Mouse (Mus musculus) urinary bladder, postnatal 36 days (tissue): ENCODE measurements at regions not wholly inside any gene's neighbourhood (a gene's known extent, or its start where the extent isn't known, plus 50 kb on each side); places are given as distances from the start of the nearest gene placed in this dataset.

Experiments
- DNase-seq, 2 experiments: peaks; one replicate each; pipeline ENCODE4 v3.0.0; 2022; ENCODE audit warnings: low spot score in 2 of 2, mixed read lengths in 1 of 2

DNA sequence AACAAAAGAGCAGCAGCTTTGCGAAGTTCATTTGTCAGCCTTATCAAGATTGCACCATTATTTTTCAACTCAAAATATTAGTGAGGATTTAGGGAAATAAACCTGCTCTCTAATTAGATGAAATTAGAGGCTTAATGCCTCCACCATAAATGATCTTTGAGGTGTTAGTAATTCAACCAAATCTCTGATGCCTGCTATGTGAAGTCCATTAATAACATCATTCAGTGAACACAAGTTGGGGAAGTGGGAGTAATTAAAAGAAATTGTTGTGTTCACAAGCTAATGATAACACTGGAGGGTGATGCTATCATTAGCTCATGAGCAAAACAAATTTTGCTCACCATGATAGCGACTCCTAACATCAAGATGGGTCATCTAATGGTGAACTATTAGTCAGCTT, 246.0 kb downstream of the Ttc6 start:
- no peak for DNase-seq

- DNase-seq = no peak
Observed at GRCm38 (mm10) chr12:57823809-57824208, 259.9 kb downstream of the Ttc6 start.

DNA sequence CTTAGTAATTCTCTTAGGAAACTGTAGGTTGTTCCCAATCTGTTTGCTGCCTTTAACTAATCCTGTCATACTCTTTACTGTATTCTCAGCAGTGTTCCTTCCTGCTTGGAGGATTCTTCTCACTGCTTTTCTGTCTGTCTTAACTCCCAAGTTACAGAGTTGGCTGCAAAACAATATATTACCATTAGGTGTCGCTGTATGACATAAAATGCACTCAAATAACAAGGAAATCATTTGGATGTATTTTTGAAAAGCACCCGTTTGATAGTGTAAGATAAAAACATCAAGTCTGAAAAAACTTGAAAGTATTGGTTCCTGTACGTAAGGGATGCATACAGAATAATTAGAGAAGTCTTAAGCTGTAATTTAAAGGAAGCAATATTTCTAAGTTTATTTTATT, 261.8 kb downstream of the Ttc6 start:
- no peak for DNase-seq

- DNase-seq = no peak
Observed at GRCm38 (mm10) chr12:57842813-57843212, 278.9 kb downstream of the Ttc6 start.

DNA sequence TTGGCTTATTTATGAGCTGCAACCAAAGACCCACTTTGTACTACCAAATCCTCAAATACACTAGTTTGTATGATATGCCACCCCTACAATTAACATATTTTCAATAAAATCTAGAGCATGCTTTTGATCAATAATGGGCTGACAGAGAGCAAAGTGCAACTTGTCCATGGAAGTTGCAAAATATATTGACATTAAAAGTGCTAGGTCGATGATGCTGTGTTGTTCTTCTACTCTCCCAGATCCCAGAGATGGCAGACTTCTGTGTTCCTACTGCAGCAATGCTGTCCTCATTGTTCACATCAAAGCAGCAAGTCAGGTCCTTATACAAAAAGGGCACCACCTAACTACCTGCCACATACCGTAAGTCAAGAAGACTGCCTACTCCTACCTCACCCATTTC, 307.1 kb downstream of the Ttc6 start:
- DNase-seq = no peak

DNA sequence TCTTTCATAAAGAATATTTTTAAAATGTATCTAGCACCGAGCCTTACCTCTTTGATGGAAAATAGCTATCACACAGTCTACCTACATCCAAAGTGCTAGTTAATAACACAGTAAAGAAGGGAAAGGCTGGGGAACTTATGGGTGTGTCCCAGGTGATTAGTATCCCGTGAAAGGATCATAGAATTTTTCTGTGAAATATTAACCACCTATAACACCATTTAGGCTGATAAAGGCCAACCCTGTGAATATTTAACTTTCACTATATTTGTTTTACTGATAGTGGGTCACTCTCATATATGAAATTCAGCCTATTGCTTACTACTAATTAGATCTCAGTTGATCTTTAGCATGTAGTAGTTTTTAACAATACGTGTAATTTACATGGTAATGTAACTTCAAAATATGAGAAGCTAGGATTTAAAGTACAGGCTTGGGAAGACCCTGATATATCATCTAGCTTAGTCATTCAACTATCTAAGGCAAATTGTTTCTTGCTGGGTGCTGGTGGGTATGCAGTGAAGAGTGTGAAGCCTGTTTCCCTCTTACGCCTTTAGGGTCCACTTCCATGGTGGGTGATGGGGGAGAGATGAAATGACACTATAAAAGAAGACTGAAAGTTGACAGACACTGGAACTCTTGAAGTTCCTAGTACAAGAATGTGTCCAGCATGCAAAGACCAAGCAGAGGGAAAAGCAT, 320.6 kb upstream of the Sstr1 start:
- DNase-seq = no peak

DNA sequence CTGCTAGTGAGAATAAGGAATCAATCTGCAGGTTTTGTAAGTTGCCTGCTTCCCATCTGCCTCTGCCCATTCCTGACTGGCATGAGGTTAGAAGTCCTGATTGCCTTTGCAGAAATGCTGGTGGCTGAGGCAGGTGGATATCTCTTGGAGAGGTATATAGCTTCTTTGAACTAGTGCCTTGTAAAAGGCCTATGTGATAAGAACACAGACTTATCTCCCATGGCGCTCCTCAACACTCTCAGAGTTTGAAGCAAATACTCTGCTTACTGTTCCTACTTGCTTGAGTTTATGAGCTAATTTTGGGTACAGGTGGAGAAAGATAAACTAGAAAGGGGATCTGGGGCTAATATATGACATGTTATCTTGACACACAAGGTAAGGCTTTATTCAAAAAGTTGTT, 320.0 kb upstream of the Sstr1 start:
- no peak for DNase-seq

GRCm38 (mm10) chr12:57897751-57898250, 313.8 kb upstream of the Sstr1 start:
- peak in 1 of 2 experiments; percentile 1 for DNase-seq

GRCm38 (mm10) chr12:57904658-57905057, 306.9 kb upstream of the Sstr1 start:
- no peak for DNase-seq

DNA sequence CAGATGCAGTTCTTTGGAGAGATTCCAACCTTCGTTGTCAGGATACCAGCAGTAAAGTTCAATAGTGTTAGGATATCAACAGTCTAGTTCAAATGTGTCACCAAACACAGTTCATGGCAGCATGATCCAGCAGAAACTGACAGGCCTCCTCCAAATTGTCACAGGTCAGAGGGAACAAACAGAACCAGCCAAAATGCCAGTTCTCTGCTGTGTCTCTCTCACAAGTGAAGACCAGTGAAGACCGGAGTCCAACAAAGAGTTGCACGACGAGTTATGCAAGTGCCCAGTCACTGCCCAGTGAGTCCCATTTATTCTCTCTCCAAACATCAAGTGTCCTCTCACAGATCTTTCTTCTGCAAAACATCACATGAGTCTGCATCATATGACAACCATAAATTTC, 293.4 kb upstream of the Sstr1 start:
- DNase-seq = no peak

- DNase-seq = no peak
Observed at GRCm38 (mm10) chr12:57922031-57922430, 289.5 kb upstream of the Sstr1 start.

DNA sequence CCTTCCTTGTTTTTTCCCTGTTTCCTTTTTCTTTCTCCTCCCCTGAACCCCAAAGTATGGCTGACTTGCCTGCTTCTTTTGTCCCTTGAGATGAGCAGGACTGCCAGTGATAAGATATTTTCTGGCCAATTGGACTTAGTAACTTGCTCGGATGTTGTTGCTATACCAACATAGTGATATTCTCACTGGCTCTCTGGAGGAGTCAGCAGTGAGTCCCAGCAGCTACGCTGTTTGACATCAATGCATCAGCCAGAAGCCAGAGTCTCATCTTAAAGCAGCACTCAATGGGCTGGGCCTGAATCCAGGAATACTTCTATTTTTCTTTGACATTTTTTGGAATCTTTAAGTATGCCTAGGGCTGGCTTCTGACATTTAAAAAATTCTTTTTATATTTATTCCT, 287.1 kb upstream of the Sstr1 start:
- no peak for DNase-seq

- no peak for DNase-seq
Observed at GRCm38 (mm10) chr12:57926886-57927285, 284.7 kb upstream of the Sstr1 start.

- DNase-seq = no peak
Observed at GRCm38 (mm10) chr12:57928030-57928429, 283.5 kb upstream of the Sstr1 start.

- no peak for DNase-seq
Observed at GRCm38 (mm10) chr12:57931856-57932255, 279.7 kb upstream of the Sstr1 start.

GRCm38 (mm10) chr12:57949886-57950285, 261.7 kb upstream of the Sstr1 start:
- no peak for DNase-seq

DNA sequence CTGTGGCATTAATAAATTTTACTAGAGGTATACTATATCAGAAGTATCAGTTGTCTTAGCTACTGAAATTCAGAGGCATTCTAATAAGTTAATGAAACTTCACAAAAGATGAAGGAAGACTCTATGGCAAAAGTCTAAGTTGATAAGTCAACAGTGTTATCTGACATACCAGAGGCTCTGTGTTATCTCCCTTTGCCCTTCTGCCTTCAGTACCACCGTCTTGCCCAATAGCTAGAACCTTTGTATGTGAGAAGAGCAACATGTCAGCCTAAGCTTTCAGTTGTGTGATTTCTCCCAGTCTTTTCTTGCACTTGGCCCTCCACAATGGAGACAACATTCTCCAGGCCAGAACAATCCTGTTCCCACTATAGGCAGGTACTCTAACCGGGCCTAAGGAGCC, 253.0 kb upstream of the Sstr1 start:
- DNase-seq = no peak

GRCm38 (mm10) chr12:57960171-57960570, 251.4 kb upstream of the Sstr1 start:
- no peak for DNase-seq

DNA sequence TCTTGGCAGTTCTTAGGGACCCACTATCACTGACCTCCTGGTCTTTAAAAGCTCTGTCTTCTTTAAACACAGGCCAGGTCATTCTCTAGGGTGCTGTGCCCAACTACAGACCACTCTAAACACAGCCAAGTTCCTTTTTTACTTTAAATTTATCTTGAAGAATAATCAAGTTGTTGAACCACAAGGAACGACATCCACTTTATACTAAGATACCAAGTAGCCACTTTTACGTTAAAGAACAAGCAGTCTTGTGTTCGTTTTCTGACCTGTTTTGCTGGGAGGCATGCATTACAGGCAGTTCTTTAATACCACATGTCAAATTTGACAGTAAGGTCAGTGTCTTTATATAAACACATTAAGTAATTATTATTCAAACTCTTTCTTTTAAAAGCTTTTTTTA, 242.4 kb upstream of the Sstr1 start:
- no peak for DNase-seq

DNA sequence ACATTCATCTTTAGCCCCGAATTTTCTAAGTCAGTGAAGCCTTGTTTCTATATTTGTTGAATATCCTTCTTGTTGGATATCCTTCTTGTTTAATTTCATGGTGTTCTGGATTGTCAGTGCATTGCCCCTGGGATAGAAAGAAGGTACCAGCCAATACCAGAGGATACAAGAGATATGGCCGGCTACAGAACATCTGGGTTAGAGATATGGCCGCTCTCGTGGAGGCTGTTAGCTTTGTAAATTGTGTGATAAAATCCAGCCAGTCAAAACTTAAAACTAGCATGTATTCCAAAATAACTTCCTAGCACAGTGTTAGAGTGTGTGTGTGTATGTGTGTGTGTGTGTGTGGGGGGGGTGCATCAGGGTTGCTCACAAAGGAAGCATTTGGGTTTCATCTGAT, 241.4 kb upstream of the Sstr1 start:
- DNase-seq = no peak

DNA sequence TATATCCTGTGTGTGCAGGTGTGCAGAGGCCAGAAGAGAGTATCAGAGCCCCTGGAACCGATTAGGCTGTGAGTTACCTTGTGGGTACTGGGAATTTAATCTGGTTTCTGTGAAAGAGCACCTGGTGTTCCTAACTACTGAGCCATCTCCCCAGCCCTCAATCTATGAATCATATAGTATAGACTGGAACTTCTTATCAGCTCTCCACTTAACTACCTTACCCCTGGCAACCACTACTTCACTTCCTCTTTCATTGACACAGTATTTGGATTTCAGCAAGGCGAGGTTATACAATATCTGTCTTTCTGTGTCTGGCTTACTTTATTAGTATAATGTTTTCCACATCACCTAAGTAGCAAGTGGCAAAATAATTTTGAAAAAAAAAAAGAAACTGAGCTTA, 239.1 kb upstream of the Sstr1 start:
- no peak for DNase-seq
